Mouse (Mus musculus) heart, adult 10 weeks (tissue): ENCODE data around the gene Tlr9. TPM values are rescaled to one million over a fixed set of nuclear protein-coding genes. Genes with fewer than 3 reads are reported as not detected.

Experiments used
- polyA plus RNA-seq: library from polyadenylated mRNA; stranded (reverse); fragments of 350-450 nt; fragmentation: Illumina TruSeq; extraction: RNeasy Lipid Tissue Mini Kit (QIAGEN cat#74804); gene quantifications from one replicate; pipeline ENCODE4 v1.2.3, GENCODE M21; 2014; ENCODE audit warnings: low read depth, low replicate concordance

Tlr9 gene
- polyA plus RNA-seq = 0.37 TPM

DNA sequence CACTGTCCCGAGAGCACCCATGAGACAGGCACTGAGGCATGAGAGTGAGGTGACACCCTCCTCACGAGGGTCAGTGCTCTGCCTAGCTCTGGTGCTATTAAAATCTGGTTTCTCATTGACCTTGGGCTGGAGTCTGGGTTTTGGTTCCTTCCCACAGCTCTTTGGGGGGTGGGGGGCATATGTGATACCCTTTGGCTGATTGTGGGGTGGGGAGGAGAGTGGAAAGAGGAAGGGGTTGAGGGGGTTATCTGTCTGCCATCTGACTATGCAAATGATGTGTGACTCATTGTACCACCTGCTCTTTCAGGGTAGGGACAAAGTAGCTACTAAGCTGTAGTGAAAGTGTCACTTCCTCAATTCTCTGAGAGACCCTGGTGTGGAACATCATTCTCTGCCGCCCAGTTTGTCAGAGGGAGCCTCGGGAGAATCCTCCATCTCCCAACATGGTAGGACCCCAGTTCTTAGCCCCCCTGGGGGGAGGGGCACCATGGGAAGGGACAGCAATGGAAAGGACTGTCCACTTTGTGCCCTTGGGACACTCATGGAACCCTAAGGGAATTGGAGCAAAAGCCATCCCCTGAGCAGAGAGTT, at the start of gene Tlr9:
TSS of gene Tlr9 (plus strand) at position 338 of the 591 bp plus-strand sequence.

DNA sequence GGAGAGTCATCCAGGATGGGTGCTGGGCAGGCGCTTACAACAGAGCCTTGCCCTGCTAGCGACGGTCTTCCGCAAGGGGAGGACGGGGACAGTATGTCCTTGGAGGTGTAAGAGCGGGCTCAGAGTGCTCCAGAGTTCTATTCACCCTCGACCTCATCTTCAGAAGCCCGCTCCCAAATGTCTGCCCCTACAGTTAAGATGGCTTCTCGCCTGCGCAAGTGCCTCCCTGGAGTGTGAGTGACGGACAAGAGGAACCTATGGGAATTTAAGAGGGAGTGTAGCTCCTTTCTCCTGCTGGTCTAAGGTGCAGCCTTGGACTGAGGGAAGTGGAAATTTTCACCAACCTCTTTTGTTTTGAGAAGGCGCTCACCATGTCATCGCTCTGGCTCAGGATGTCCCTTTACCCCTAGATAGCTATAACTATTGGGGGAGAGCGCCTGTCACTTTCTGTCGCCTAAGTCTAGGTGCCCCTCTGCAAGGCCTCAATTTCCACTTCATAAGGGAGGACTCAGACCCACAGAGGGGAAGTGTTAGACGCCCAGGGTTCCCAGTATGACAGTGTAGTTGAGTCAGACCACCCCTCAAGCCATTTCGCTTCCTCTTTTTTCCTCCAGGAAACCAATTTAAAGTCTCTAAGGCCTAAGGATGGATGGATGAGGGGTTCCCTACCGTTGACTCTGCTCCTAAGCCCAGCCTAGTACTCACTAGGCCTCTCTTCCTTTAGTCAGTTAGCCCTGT, 22.7 kb upstream of the Tlr9 start, which contains the start of gene Ppm1m:
TSS of gene Ppm1m (minus strand) at position 212 of the 738 bp plus-strand sequence.

DNA sequence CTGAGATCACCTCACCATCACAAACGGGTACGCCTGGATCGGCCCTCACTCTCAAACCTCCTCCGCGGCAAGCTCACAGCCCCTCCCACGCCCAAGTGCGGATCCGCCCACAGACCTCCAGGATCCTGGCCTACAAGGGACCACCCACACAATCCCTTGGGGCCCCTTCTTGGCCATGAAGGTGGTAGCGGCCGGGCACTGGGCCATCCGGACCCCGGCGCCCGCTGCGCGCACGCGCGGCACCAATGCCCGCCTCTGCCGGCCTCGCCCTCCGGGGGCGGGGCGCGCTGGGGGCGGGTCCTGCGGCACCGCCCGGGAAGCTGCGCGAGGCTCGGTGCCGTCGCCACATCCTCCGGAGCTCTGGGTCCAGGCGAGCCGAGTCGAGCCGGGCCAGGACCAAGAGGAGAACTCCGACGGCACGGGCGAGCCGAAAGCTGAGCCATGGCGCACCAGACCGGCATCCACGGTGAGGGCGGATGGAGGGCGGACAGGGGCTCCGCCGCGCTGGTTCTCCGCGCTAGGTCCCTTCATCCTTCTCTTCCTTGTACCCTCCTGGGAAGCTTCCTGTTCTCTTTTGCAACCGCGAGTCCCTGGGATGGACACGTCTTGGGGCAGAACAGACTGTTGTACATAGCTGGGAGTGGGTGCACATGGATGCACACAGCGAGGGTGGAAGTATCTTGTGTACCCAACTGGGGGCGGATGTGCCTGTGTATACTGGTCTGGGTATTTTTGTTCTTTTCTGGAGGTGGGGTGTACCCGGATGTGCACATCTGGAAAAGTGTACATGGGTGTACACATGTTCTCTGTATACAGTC, 19.4 kb upstream of the Tlr9 start, which contains the start of gene Twf2:
TSS of gene Twf2 (plus strand) at position 290 of the 818 bp plus-strand sequence.

Other genes with a start within 250 kb of the Tlr9 start
- gene Col6a4, start 125.8 kb upstream of the Tlr9 start, polyA plus RNA-seq = not detected
- 1.4 TPM for gene Glyctk, start 64.5 kb upstream of the Tlr9 start, polyA plus RNA-seq
- 38.1 TPM for gene Wdr82, start 51.7 kb upstream of the Tlr9 start, polyA plus RNA-seq
- gene Ppm1m, start 22.9 kb upstream of the Tlr9 start, polyA plus RNA-seq = 15.2 TPM
- gene Twf2, start 19.5 kb upstream of the Tlr9 start, polyA plus RNA-seq = 251 TPM
- 310 TPM for gene Alas1, start 26.1 kb downstream of the Tlr9 start, polyA plus RNA-seq
- gene Poc1a, start 58.5 kb downstream of the Tlr9 start, polyA plus RNA-seq = 3.5 TPM
- gene Dusp7, start 146.0 kb downstream of the Tlr9 start, polyA plus RNA-seq = 35.6 TPM
- gene Rpl29, start 206.9 kb downstream of the Tlr9 start, polyA plus RNA-seq = 441 TPM
- gene Acy1, start 215.7 kb downstream of the Tlr9 start, polyA plus RNA-seq = 24.2 TPM
- 18.4 TPM for gene Abhd14b, start 224.9 kb downstream of the Tlr9 start, polyA plus RNA-seq
- gene Abhd14a, start 225.1 kb downstream of the Tlr9 start, polyA plus RNA-seq = 22.9 TPM
- 70.8 TPM for gene Pcbp4, start 230.7 kb downstream of the Tlr9 start, polyA plus RNA-seq
- not detected for gene Gpr62, start 243.3 kb downstream of the Tlr9 start, polyA plus RNA-seq